Mouse (Mus musculus): ENCODE data around the gene Tcf20. TPM values are rescaled to one million over a fixed set of nuclear protein-coding genes. Genes with fewer than 3 reads are reported as not detected.

Gene Tcf20
- total and polyA plus RNA-seq, 3 experiments = 24.2 to 146 (median 128) TPM

GRCm38 (mm10) chr15:82934971-82935370 is 52.7 kb downstream of the Tcf20 start:
- Histone ChIP-seq H3K36me3 (replicated peaks) (no peaks in the 10 kb centered on the region), H3K4me3 (ENCODE audit: low read depth, low read length) (no peak overlapping the region), H3K9me3 (replicated peaks) (no peaks in the 10 kb centered on the region), H3K4me1 (ENCODE audit: insufficient read depth, low read depth, low read length) (no peaks in the 10 kb centered on the region), H3K27me3 (ENCODE audit: insufficient read depth, low read length) (peaks cover 24% of the 10 kb centered on the region)
- no peak for DNase-seq (ENCODE audit: low spot score)
- no peak for TF ChIP-seq TAL1 (conservative IDR thresholded peaks at IDR 0.05; ENCODE audit: low read depth, low read length)
- no peak for TF ChIP-seq CTCF (IDR thresholded peaks at IDR 0.05; ENCODE audit: low read depth, low read length)
- no peak for TF ChIP-seq POLR2AphosphoS5 (IDR thresholded peaks at IDR 0.05; ENCODE audit: insufficient replicate concordance, low read depth, low read length)
- TF ChIP-seq GATA1 (IDR thresholded peaks at IDR 0.05; ENCODE audit: borderline replicate concordance, low read length) = no peak
- TF ChIP-seq GATA2 (IDR thresholded peaks at IDR 0.05; ENCODE audit: borderline replicate concordance, low read depth, low read length) = no peak
- no peak for ATAC-seq (ENCODE audit: extremely low read depth, insufficient number of reproducible peaks, low FRiP score, poor library complexity, severe bottlenecking)

DNA sequence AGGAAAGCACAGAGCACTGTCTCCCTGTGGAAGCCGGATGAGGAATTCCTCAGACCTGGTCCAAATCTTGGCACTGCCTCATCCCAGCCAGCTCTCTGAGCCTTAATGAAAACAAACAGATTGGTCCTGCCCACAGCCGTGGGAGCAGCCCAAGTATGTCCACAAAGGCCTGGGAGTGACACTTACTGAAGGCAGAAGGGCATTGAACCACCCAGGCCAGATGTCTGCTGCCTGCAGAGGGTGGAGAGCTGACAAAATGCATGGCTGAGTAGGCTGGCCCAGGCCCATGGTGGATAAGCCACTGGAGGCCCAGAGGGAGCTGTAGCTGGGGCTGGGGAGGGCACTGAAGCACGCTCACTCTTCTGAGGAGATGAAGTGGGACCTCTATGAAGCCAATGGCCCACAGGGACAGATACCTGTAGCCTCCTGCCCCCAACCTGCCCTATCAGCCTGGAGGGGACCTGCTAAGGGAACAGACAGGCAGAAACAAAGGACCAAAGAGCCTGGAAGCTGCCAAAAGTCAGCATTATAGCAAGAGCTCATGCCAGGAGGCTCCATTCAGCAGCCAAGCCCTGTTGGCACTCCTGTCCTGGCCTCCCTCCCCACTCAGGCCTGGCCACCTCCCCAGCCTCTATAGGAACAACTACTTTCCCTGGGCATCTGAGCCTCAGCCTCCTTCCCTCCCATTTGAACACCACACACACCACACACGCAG is 54.6 kb downstream of the Tcf20 start:
- H3K36me3 ChIP-seq (replicated peaks) = no peaks in the 10 kb centered on the region
- DNase-seq (ENCODE audit: low spot score) = no peak
- ATAC-seq (ENCODE audit: extremely low read depth, insufficient number of reproducible peaks, low FRiP score, poor library complexity, severe bottlenecking) = no peak
- no peaks in the 10 kb centered on the region for H3K9me3 ChIP-seq (replicated peaks)
- TF ChIP-seq CTCF (IDR thresholded peaks at IDR 0.05; ENCODE audit: low read depth, low read length) = no peak
- no peak for TF ChIP-seq GATA1 (IDR thresholded peaks at IDR 0.05; ENCODE audit: borderline replicate concordance, low read length)
- TF ChIP-seq GATA2 (IDR thresholded peaks at IDR 0.05; ENCODE audit: borderline replicate concordance, low read depth, low read length) = no peak
- TF ChIP-seq TAL1 (conservative IDR thresholded peaks at IDR 0.05; ENCODE audit: low read depth, low read length) = no peak
- no peak for TF ChIP-seq POLR2AphosphoS5 (IDR thresholded peaks at IDR 0.05; ENCODE audit: insufficient replicate concordance, low read depth, low read length)
- H3K27me3 ChIP-seq (ENCODE audit: insufficient read depth, low read length) = peaks cover 39% of the 10 kb centered on the region
- no peak overlapping the region for H3K4me3 ChIP-seq (ENCODE audit: low read depth, low read length)
- H3K4me1 ChIP-seq (ENCODE audit: insufficient read depth, low read depth, low read length) = no peaks in the 10 kb centered on the region

- H3K27me3 ChIP-seq (ENCODE audit: insufficient read depth, low read length) = peaks cover 46% of the 10 kb centered on the region
- DNase-seq (ENCODE audit: low spot score) (no peak), ATAC-seq (ENCODE audit: extremely low read depth, insufficient number of reproducible peaks, low FRiP score, poor library complexity, severe bottlenecking) (no peak)
- H3K36me3 ChIP-seq (replicated peaks) = no peaks in the 10 kb centered on the region
- no peak overlapping the region for H3K4me3 ChIP-seq (ENCODE audit: low read depth, low read length)
- no peak for TF ChIP-seq CTCF (IDR thresholded peaks at IDR 0.05; ENCODE audit: low read depth, low read length)
- no peak for TF ChIP-seq POLR2AphosphoS5 (IDR thresholded peaks at IDR 0.05; ENCODE audit: insufficient replicate concordance, low read depth, low read length)
- no peak for TF ChIP-seq TAL1 (conservative IDR thresholded peaks at IDR 0.05; ENCODE audit: low read depth, low read length)
- no peak for TF ChIP-seq GATA2 (IDR thresholded peaks at IDR 0.05; ENCODE audit: borderline replicate concordance, low read depth, low read length)
- TF ChIP-seq GATA1 (IDR thresholded peaks at IDR 0.05; ENCODE audit: borderline replicate concordance, low read length) = no peak
- H3K4me1 ChIP-seq (ENCODE audit: insufficient read depth, low read depth, low read length) = no peaks in the 10 kb centered on the region
- H3K9me3 ChIP-seq (replicated peaks) = no peaks in the 10 kb centered on the region
These were observed 56.2 kb downstream of the Tcf20 start for GRCm38 (mm10) chr15:82931436-82931835.

- no peak for ATAC-seq (ENCODE audit: extremely low read depth, insufficient number of reproducible peaks, low FRiP score, poor library complexity, severe bottlenecking)
- Histone ChIP-seq H3K36me3 (replicated peaks) (no peaks in the 10 kb centered on the region), H3K4me1 (ENCODE audit: insufficient read depth, low read depth, low read length) (no peaks in the 10 kb centered on the region), H3K9me3 (replicated peaks) (no peaks in the 10 kb centered on the region), H3K4me3 (ENCODE audit: low read depth, low read length) (no peak overlapping the region), H3K27me3 (ENCODE audit: insufficient read depth, low read length) (peaks cover 45% of the 10 kb centered on the region)
- TF ChIP-seq GATA2 (IDR thresholded peaks at IDR 0.05; ENCODE audit: borderline replicate concordance, low read depth, low read length) (no peak), TAL1 (conservative IDR thresholded peaks at IDR 0.05; ENCODE audit: low read depth, low read length) (no peak), CTCF (IDR thresholded peaks at IDR 0.05; ENCODE audit: low read depth, low read length) (no peak), POLR2AphosphoS5 (IDR thresholded peaks at IDR 0.05; ENCODE audit: insufficient replicate concordance, low read depth, low read length) (no peak), GATA1 (IDR thresholded peaks at IDR 0.05; ENCODE audit: borderline replicate concordance, low read length) (no peak)
- DNase-seq (ENCODE audit: low spot score) = no peak
These were observed 58.1 kb downstream of the Tcf20 start for GRCm38 (mm10) chr15:82929595-82929994.

- no peaks in the 10 kb centered on the region for H3K4me1 ChIP-seq (ENCODE audit: insufficient read depth, low read depth, low read length)
- peaks cover 47% of the 10 kb centered on the region for H3K27me3 ChIP-seq (ENCODE audit: insufficient read depth, low read length)
- no peaks in the 10 kb centered on the region for H3K9me3 ChIP-seq (replicated peaks)
- no peak for ATAC-seq (ENCODE audit: extremely low read depth, insufficient number of reproducible peaks, low FRiP score, poor library complexity, severe bottlenecking)
- no peaks in the 10 kb centered on the region for H3K36me3 ChIP-seq (replicated peaks)
- no peak overlapping the region for H3K4me3 ChIP-seq (ENCODE audit: low read depth, low read length)
- DNase-seq (ENCODE audit: low spot score) = no peak
- no peak for TF ChIP-seq GATA2 (IDR thresholded peaks at IDR 0.05; ENCODE audit: borderline replicate concordance, low read depth, low read length)
- no peak for TF ChIP-seq TAL1 (conservative IDR thresholded peaks at IDR 0.05; ENCODE audit: low read depth, low read length)
- TF ChIP-seq POLR2AphosphoS5 (IDR thresholded peaks at IDR 0.05; ENCODE audit: insufficient replicate concordance, low read depth, low read length) = no peak
These were observed 58.8 kb downstream of the Tcf20 start for GRCm38 (mm10) chr15:82928844-82929243.

DNA sequence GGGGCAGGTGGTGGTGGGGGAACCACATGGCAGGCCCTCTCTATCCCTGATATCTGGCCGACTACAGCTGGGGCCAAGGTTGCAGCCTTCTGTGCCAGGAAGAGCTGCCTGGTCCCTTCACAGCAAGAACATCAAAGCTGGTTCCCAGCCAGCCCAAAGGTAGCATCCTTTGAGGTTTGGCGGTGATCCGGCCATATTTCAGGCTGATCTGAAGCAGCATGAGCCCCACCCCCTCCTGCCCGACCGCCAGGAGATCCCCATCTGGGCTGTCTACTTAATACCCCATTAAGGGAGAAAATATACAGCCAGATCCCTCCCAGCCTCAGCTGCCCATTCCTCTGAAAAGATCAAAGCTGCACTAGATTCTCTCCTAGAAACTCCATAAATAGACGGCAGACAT is 59.6 kb downstream of the Tcf20 start:
- no peak overlapping the region for H3K4me3 ChIP-seq (ENCODE audit: low read depth, low read length)
- ATAC-seq (ENCODE audit: extremely low read depth, insufficient number of reproducible peaks, low FRiP score, poor library complexity, severe bottlenecking) (no peak), DNase-seq (ENCODE audit: low spot score) (no peak)
- H3K4me1 ChIP-seq (ENCODE audit: insufficient read depth, low read depth, low read length) = no peaks in the 10 kb centered on the region
- TF ChIP-seq CTCF (IDR thresholded peaks at IDR 0.05; ENCODE audit: low read depth, low read length) (no peak), GATA2 (IDR thresholded peaks at IDR 0.05; ENCODE audit: borderline replicate concordance, low read depth, low read length) (no peak), POLR2AphosphoS5 (IDR thresholded peaks at IDR 0.05; ENCODE audit: insufficient replicate concordance, low read depth, low read length) (no peak)
- H3K36me3 ChIP-seq (replicated peaks) = no peaks in the 10 kb centered on the region
- no peaks in the 10 kb centered on the region for H3K9me3 ChIP-seq (replicated peaks)
- H3K27me3 ChIP-seq (ENCODE audit: insufficient read depth, low read length) = peaks cover 50% of the 10 kb centered on the region
